Mouse (Mus musculus): ENCODE data around the gene Itga5. TPM values are rescaled to one million over a fixed set of nuclear protein-coding genes. Genes with fewer than 3 reads are reported as not detected.

Itga5 gene
- total and polyA plus RNA-seq, 2 experiments: 3.0 to 28.1 TPM

DNA sequence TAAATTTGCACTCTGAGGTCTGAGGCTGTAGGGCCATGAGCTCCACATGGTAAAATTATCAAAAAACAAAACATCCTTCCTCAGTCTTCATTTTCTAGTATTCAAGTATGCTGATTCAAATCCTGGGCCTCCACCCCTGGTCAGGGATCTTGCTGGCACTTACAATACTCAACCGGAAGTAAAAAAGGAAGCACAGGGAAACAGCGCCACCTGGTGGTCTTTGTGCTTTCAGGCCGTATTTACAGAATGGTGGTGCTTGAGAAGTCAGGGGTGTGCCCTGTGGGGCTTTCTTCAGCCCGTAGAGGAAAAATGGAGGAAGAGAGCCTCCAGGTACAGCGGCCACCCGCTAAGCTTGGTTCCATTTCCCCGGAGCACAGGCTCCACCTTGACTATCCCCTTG lies 59.4 kb downstream of the Itga5 start:
- Histone ChIP-seq H3K27me3 (ENCODE audit: control insufficient read depth, insufficient read depth, low read length) (no peaks in the 10 kb centered on the region), H3K79me2 (ENCODE audit: control insufficient read depth, insufficient read depth, low read length) (no peaks in the 10 kb centered on the region), H3K36me3 (ENCODE audit: control insufficient read depth, insufficient read depth, low read length) (no peaks in the 10 kb centered on the region), H3K9ac (ENCODE audit: low read depth, low read length) (peak overlapping the region; percentile 14; the same call in 1 of the 2 replicates), H3K4me3 (ENCODE audit: insufficient read depth, low read depth, low read length) (no peak overlapping the region), H3K4me1 (ENCODE audit: control insufficient read depth, insufficient read depth, low read length) (peaks cover 30% of the 10 kb centered on the region), H3K27ac (replicated peaks; ENCODE audit: insufficient read depth, low read depth, low read length) (peak overlapping the region; percentile 74)
- peak; percentile 88 for DNase-seq (ENCODE audit: extremely low read depth, low read depth, low spot score)
- no peak for TF ChIP-seq POLR2A (IDR thresholded peaks at IDR 0.05; ENCODE audit: extremely low read depth, insufficient read depth, low read length)
- TF ChIP-seq CTCF (IDR thresholded peaks at IDR 0.05; ENCODE audit: low read depth, low read length): peak; percentile 69
- 2% methylated on average over 7 of the region's 7 CpGs for WGBS

- Histone ChIP-seq H3K4me3 (ENCODE audit: insufficient read depth, low read depth, low read length) (peak overlapping the region; percentile 59), H3K27ac (replicated peaks; ENCODE audit: insufficient read depth, low read depth, low read length) (peak overlapping the region; percentile 99), H3K79me2 (ENCODE audit: control insufficient read depth, insufficient read depth, low read length) (no peaks in the 10 kb centered on the region), H3K9ac (ENCODE audit: low read depth, low read length) (peak overlapping the region; percentile 85), H3K4me1 (ENCODE audit: control insufficient read depth, insufficient read depth, low read length) (peaks cover 30% of the 10 kb centered on the region), H3K36me3 (ENCODE audit: control insufficient read depth, insufficient read depth, low read length) (no peaks in the 10 kb centered on the region), H3K27me3 (ENCODE audit: control insufficient read depth, insufficient read depth, low read length) (no peaks in the 10 kb centered on the region)
- DNase-seq (ENCODE audit: extremely low read depth, low read depth, low spot score): peak; percentile 97
- TF ChIP-seq CTCF (IDR thresholded peaks at IDR 0.05; ENCODE audit: low read depth, low read length) (no peak), POLR2A (IDR thresholded peaks at IDR 0.05; ENCODE audit: extremely low read depth, insufficient read depth, low read length) (no peak)
- 9% methylated on average over 8 of the region's 8 CpGs for WGBS
These were observed 60.5 kb downstream of the Itga5 start for GRCm38 (mm10) chr15:103305792-103306645.

DNA sequence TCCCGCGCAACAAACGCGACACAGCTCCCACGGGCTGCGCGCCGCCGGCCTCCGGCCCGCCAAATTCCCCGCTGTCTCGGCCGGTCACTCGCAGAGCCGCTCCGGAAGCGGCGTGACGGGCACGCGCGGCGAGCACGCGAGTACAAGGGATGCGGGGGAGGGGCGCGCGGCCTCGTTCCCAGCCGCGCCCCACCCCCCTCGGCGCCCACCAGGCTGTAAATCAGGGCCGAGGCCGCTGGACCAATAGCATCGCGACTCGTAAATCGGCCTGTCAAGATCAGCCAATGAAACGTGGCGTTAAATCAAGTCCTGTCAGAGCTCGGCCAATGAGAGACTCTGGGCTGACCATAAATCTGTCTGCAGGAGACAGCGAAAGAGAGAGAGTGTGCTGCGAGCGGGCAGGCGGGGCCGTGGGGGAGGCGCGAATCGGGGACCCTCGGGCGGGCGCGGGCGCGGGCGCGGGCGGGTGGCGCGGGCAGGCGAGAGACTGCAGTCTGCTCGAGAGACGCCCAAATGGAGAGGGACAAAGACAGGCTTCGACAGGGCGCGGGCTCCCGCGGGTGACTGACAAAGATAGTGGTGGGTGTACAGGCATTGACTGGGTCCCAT lies 61.4 kb downstream of the Itga5 start:
- H3K79me2 ChIP-seq (ENCODE audit: control insufficient read depth, insufficient read depth, low read length): no peaks in the 10 kb centered on the region
- under 1% methylated on average over 71 of the region's 71 CpGs for WGBS
- H3K4me1 ChIP-seq (ENCODE audit: control insufficient read depth, insufficient read depth, low read length): peaks cover 30% of the 10 kb centered on the region
- no peaks in the 10 kb centered on the region for H3K36me3 ChIP-seq (ENCODE audit: control insufficient read depth, insufficient read depth, low read length)
- peak overlapping the region; percentile 59 for H3K4me3 ChIP-seq (ENCODE audit: insufficient read depth, low read depth, low read length)
- DNase-seq (ENCODE audit: extremely low read depth, low read depth, low spot score): peak; percentile 98
- no peaks in the 10 kb centered on the region for H3K27me3 ChIP-seq (ENCODE audit: control insufficient read depth, insufficient read depth, low read length)
- peak overlapping the region; percentile 85 for H3K9ac ChIP-seq (ENCODE audit: low read depth, low read length)
- peak overlapping the region; percentile 99 for H3K27ac ChIP-seq (replicated peaks; ENCODE audit: insufficient read depth, low read depth, low read length)
- peak; percentile 94 for TF ChIP-seq POLR2A (IDR thresholded peaks at IDR 0.05; ENCODE audit: extremely low read depth, insufficient read depth, low read length)
- TF ChIP-seq CTCF (IDR thresholded peaks at IDR 0.05; ENCODE audit: low read depth, low read length): no peak

DNA sequence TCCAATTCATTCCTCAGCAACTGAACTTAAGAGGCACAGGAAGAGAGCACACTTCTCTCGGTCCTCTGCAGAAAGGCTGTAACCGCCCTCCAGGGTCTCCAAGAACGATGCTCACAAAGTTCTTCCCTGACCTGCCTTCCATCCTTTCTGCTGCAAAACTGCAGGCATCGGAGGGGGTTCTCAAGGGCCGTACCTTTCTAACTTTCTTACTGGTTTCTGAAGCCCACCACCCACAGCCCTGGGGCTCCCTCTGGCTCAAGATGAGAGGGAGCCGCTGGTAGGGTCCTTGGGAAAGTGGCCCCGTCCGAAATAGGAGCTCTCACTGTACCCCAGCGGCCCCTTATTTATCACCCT lies 62.0 kb downstream of the Itga5 start:
- Histone ChIP-seq H3K4me3 (ENCODE audit: insufficient read depth, low read depth, low read length) (peak overlapping the region; percentile 57), H3K36me3 (ENCODE audit: control insufficient read depth, insufficient read depth, low read length) (peaks cover under 1% of the 10 kb centered on the region; the same call in 1 of the 2 replicates), H3K4me1 (ENCODE audit: control insufficient read depth, insufficient read depth, low read length) (peaks cover 30% of the 10 kb centered on the region), H3K9ac (ENCODE audit: low read depth, low read length) (peak overlapping the region; percentile 71), H3K27ac (replicated peaks; ENCODE audit: insufficient read depth, low read depth, low read length) (peak overlapping the region; percentile 68), H3K27me3 (ENCODE audit: control insufficient read depth, insufficient read depth, low read length) (no peaks in the 10 kb centered on the region), H3K79me2 (ENCODE audit: control insufficient read depth, insufficient read depth, low read length) (no peaks in the 10 kb centered on the region)
- DNase-seq (ENCODE audit: extremely low read depth, low read depth, low spot score): no peak
- WGBS: 4% methylated on average over 9 of the region's 9 CpGs
- TF ChIP-seq CTCF (IDR thresholded peaks at IDR 0.05; ENCODE audit: low read depth, low read length) (no peak), POLR2A (IDR thresholded peaks at IDR 0.05; ENCODE audit: extremely low read depth, insufficient read depth, low read length) (no peak)

DNA sequence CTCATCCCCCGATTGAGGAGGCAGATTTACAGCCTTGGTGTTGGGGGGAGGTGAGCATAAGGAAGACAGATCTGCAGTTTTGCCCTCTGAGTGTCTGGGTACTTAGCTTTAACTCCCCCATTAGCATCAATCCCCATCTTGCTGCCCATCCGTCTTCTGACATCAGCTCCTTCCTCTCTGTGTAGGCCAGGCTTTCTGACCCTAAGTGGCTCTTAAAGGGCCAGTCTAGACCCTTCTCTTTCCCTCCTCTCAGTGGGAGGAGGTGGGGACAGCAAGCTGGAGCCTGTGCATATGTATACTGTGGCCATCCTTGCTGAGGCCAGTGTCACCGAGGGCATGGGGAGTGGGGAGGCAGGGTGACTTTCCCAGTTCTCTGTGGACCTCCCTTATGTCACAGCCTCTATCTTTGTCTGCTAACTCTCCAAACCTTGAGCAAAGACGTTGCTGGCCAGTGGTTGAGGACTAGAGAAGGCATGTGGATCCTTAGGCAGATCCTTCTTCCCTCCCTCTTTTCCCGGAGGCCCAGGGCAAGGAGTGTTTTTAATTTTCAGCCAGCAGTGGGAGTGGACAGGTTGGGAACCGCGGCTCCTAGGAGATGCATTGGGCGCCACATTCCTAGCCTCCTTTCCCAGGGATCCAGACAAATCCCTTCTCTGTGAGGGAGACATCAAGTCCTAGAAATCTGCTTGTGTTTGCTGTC lies 62.5 kb downstream of the Itga5 start:
- TF ChIP-seq POLR2A (IDR thresholded peaks at IDR 0.05; ENCODE audit: extremely low read depth, insufficient read depth, low read length): no peak
- TF ChIP-seq CTCF (IDR thresholded peaks at IDR 0.05; ENCODE audit: low read depth, low read length): no peak
- WGBS: 28% methylated on average over 8 of the region's 8 CpGs
- H3K36me3 ChIP-seq (ENCODE audit: control insufficient read depth, insufficient read depth, low read length): peaks cover 3% of the 10 kb centered on the region; the same call in 1 of the 2 replicates
- H3K4me1 ChIP-seq (ENCODE audit: control insufficient read depth, insufficient read depth, low read length): peaks cover 28% of the 10 kb centered on the region
- H3K27ac ChIP-seq (replicated peaks; ENCODE audit: insufficient read depth, low read depth, low read length): peak overlapping the region; percentile 68; the same call in 1 of the 2 replicates
- no peaks in the 10 kb centered on the region for H3K27me3 ChIP-seq (ENCODE audit: control insufficient read depth, insufficient read depth, low read length)
- no peak overlapping the region for H3K4me3 ChIP-seq (ENCODE audit: insufficient read depth, low read depth, low read length)
- peak overlapping the region; percentile 15; the same call in 1 of the 2 replicates for H3K9ac ChIP-seq (ENCODE audit: low read depth, low read length)
- no peak for DNase-seq (ENCODE audit: extremely low read depth, low read depth, low spot score)
- no peaks in the 10 kb centered on the region for H3K79me2 ChIP-seq (ENCODE audit: control insufficient read depth, insufficient read depth, low read length)
